Mouse (Mus musculus): ENCODE results near the gene Immp2l. TPM values are rescaled to one million over a fixed set of nuclear protein-coding genes. Genes with fewer than 3 reads are reported as not detected.

Gene Immp2l
- polyA plus RNA-seq, 2 experiments = 4.3 to 11.2 TPM

GRCm38 (mm10) chr12:41063281-41063680 is 39.4 kb downstream of the Immp2l start:
- Histone ChIP-seq H3K9ac (replicated peaks) (no peak overlapping the region), H3K27ac (no peak overlapping the region), H3K36me3 (replicated peaks; ENCODE audit: control insufficient read depth, insufficient read depth, low read depth) (no peaks in the 10 kb centered on the region), H3K4me1 (replicated peaks; ENCODE audit: control insufficient read depth in 2 of 2, insufficient read depth in 2 of 2, low read length in 1 of 2) (peaks cover 3% of the 10 kb centered on the region in 2 experiments), H3K4me3 (ENCODE audit: insufficient read depth in 1 of 2, low read depth in 2 of 2, low read length in 2 of 2) (no peak overlapping the region), H3K4me2 (ENCODE audit: low read depth) (no peak overlapping the region), H3K9me3 (ENCODE audit: control insufficient read depth, low read length) (no peaks in the 10 kb centered on the region), H3K27me3 (ENCODE audit: control insufficient read depth, insufficient read depth, low read length) (no peaks in the 10 kb centered on the region)
- DNase-seq (ENCODE audit: low read depth in 3 of 3, low spot score in 3 of 3) (peak in 1 of 3 experiments; percentile 7), ATAC-seq (ENCODE audit: insufficient read depth) (no peak; the same call in 1 of the 2 replicates)
- WGBS (ENCODE audit: insufficient replicate concordance) = 26% methylated on average over 3 of the region's 3 CpGs
- TF ChIP-seq CTCF (IDR thresholded peaks at IDR 0.05; ENCODE audit: low read depth) (no peak), EP300 (IDR thresholded peaks at IDR 0.05; ENCODE audit: low read depth) (peak; percentile 46)

GRCm38 (mm10) chr12:41081843-41082242 is 58.0 kb downstream of the Immp2l start:
- H3K4me2 ChIP-seq (ENCODE audit: low read depth) = no peak overlapping the region
- no peak overlapping the region for H3K9ac ChIP-seq (replicated peaks)
- H3K36me3 ChIP-seq (replicated peaks; ENCODE audit: control insufficient read depth, insufficient read depth, low read depth) = no peaks in the 10 kb centered on the region
- no peak overlapping the region for H3K4me3 ChIP-seq (ENCODE audit: insufficient read depth in 1 of 2, low read depth in 2 of 2, low read length in 2 of 2)
- no peak for ATAC-seq (ENCODE audit: insufficient read depth)
- 80% methylated on average over 1 of the region's 1 CpGs for WGBS (ENCODE audit: insufficient replicate concordance)
- H3K27me3 ChIP-seq (ENCODE audit: control insufficient read depth, insufficient read depth, low read length) = no peaks in the 10 kb centered on the region
- H3K9me3 ChIP-seq (ENCODE audit: control insufficient read depth, low read length) = no peaks in the 10 kb centered on the region
- DNase-seq (ENCODE audit: low read depth in 3 of 3, low spot score in 3 of 3) = no peak
- peaks cover 8 to 10% of the 10 kb centered on the region in 2 experiments for H3K4me1 ChIP-seq (replicated peaks; ENCODE audit: control insufficient read depth in 2 of 2, insufficient read depth in 2 of 2, low read length in 1 of 2)
- H3K27ac ChIP-seq = no peak overlapping the region
- TF ChIP-seq CTCF (IDR thresholded peaks at IDR 0.05; ENCODE audit: low read depth) = no peak

- H3K4me2 ChIP-seq (ENCODE audit: low read depth) = peak overlapping the region; percentile 28
- H3K9me3 ChIP-seq (ENCODE audit: control insufficient read depth, low read length) = no peaks in the 10 kb centered on the region
- H3K4me3 ChIP-seq (ENCODE audit: insufficient read depth in 1 of 2, low read depth in 2 of 2, low read length in 2 of 2) = no peak overlapping the region
- peak; percentile 91 for ATAC-seq (ENCODE audit: insufficient read depth)
- TF ChIP-seq CTCF (IDR thresholded peaks at IDR 0.05; ENCODE audit: low read depth) (no peak), EP300 (IDR thresholded peaks at IDR 0.05; ENCODE audit: low read depth) (peak; percentile 45; the same call in 1 of the 2 replicates)
- no peak overlapping the region; the same call in 1 of the 2 replicates for H3K9ac ChIP-seq (replicated peaks)
- no peaks in the 10 kb centered on the region for H3K27me3 ChIP-seq (ENCODE audit: control insufficient read depth, insufficient read depth, low read length)
- H3K27ac ChIP-seq = peak overlapping the region; percentile 63
- 7% methylated on average over 2 of the region's 2 CpGs for WGBS (ENCODE audit: insufficient replicate concordance)
- H3K4me1 ChIP-seq (replicated peaks; ENCODE audit: control insufficient read depth in 2 of 2, insufficient read depth in 2 of 2, low read length in 1 of 2) = peaks cover 8 to 10% of the 10 kb centered on the region in 2 experiments
- DNase-seq (ENCODE audit: low read depth in 3 of 3, low spot score in 3 of 3) = peak; percentile 57 to 63 (median 62)
- no peaks in the 10 kb centered on the region for H3K36me3 ChIP-seq (replicated peaks; ENCODE audit: control insufficient read depth, insufficient read depth, low read depth)
Observed at GRCm38 (mm10) chr12:41084370-41085089, 60.6 kb downstream of the Immp2l start.

GRCm38 (mm10) chr12:41089931-41090366 is 66.1 kb downstream of the Immp2l start:
- Histone ChIP-seq H3K9me3 (ENCODE audit: control insufficient read depth, low read length) (no peaks in the 10 kb centered on the region), H3K4me2 (ENCODE audit: low read depth) (no peak overlapping the region), H3K27me3 (ENCODE audit: control insufficient read depth, insufficient read depth, low read length) (no peaks in the 10 kb centered on the region), H3K4me1 (replicated peaks; ENCODE audit: control insufficient read depth in 2 of 2, insufficient read depth in 2 of 2, low read length in 1 of 2) (peaks cover 0 to 1% of the 10 kb centered on the region in 2 experiments; a peak in 3 of 4 replicates), H3K4me3 (ENCODE audit: insufficient read depth in 1 of 2, low read depth in 2 of 2, low read length in 2 of 2) (no peak overlapping the region), H3K9ac (replicated peaks) (no peak overlapping the region), H3K36me3 (replicated peaks; ENCODE audit: control insufficient read depth, insufficient read depth, low read depth) (no peaks in the 10 kb centered on the region), H3K27ac (no peak overlapping the region)
- no peak for ATAC-seq (ENCODE audit: insufficient read depth)
- 81% methylated on average over 5 of the region's 5 CpGs for WGBS (ENCODE audit: insufficient replicate concordance)
- no peak for TF ChIP-seq EP300 (IDR thresholded peaks at IDR 0.05; ENCODE audit: low read depth)
- no peak for TF ChIP-seq CTCF (IDR thresholded peaks at IDR 0.05; ENCODE audit: low read depth)
- no peak for DNase-seq (ENCODE audit: low read depth in 3 of 3, low spot score in 3 of 3)

GRCm38 (mm10) chr12:41090771-41091170 is 66.9 kb downstream of the Immp2l start:
- no peaks in the 10 kb centered on the region for H3K9me3 ChIP-seq (ENCODE audit: control insufficient read depth, low read length)
- H3K4me3 ChIP-seq (ENCODE audit: insufficient read depth in 1 of 2, low read depth in 2 of 2, low read length in 2 of 2) = no peak overlapping the region
- no peaks in the 10 kb centered on the region for H3K36me3 ChIP-seq (replicated peaks; ENCODE audit: control insufficient read depth, insufficient read depth, low read depth)
- no peaks in the 10 kb centered on the region for H3K4me1 ChIP-seq (replicated peaks; ENCODE audit: control insufficient read depth in 2 of 2, insufficient read depth in 2 of 2, low read length in 1 of 2)
- H3K4me2 ChIP-seq (ENCODE audit: low read depth) = no peak overlapping the region
- no peak for TF ChIP-seq EP300 (IDR thresholded peaks at IDR 0.05; ENCODE audit: low read depth)
- TF ChIP-seq CTCF (IDR thresholded peaks at IDR 0.05; ENCODE audit: low read depth) = no peak
- H3K27ac ChIP-seq = no peak overlapping the region
- H3K9ac ChIP-seq (replicated peaks) = no peak overlapping the region
- no peaks in the 10 kb centered on the region for H3K27me3 ChIP-seq (ENCODE audit: control insufficient read depth, insufficient read depth, low read length)
- WGBS (ENCODE audit: insufficient replicate concordance) = 59% methylated on average over 2 of the region's 2 CpGs
- ATAC-seq (ENCODE audit: insufficient read depth) = no peak
- no peak for DNase-seq (ENCODE audit: low read depth in 3 of 3, low spot score in 3 of 3)

Measured in liver, embryonic 14.5 days (tissue).